ENCODE assay signal across 8 mouse cellular contexts in genomic region chr9:37347988-37348642, GRCm38 (mm10). TPM values are rescaled to one million over a fixed set of nuclear protein-coding genes. Genes with fewer than 3 reads are reported as not detected.
DNase-seq lines count a peak whose midpoint lies in the region; ATAC-seq and TF ChIP-seq lines count a peak whose summit lies in the region.

Gene Ccdc15 (minus strand): TSS chr9:37348432.

- H3K9me3 ChIP-seq in hindbrain, postnatal 0 days (ENCODE audit: low read length): no peaks in the 10 kb centered on the region

- peak within 1 kb of the TSS; percentile 55 for H3K9ac ChIP-seq in hindbrain, postnatal 0 days (replicated peaks; ENCODE audit: low read length)

- peak; percentile 98 for DNase-seq in ZHBTc4 (ENCODE audit: low read depth, low spot score)
- peak; percentile 98 for DNase-seq in gastrocnemius, adult 2 months
- peak; percentile 98 for DNase-seq in hindbrain, postnatal 0 days (ENCODE audit: low spot score)
- peak; percentile 96 to 97 for DNase-seq in left cerebral cortex, adult 2 months (ENCODE audit: extremely low spot score in 1 of 2, low spot score in 2 of 2)
- DNase-seq in right cerebral cortex, adult 2 months (ENCODE audit: low spot score in 2 of 2): peak; percentile 96 to 98
- peak; percentile 97 for DNase-seq in urinary bladder, postnatal 14 days (ENCODE audit: low spot score)

- 0 out of 2 replicates have a peak, but pooled peaks have one; percentile 11 for TF ChIP-seq CTCF in gastrocnemius, adult 2 months (IDR thresholded peaks at IDR 0.05)
- TF ChIP-seq CTCF in hindbrain, postnatal 0 days (IDR thresholded peaks at IDR 0.05; ENCODE audit: low read depth): peak; percentile 55
- no peak; the same call in 1 of the 2 replicates for TF ChIP-seq CTCF in left cerebral cortex, adult 2 months (IDR thresholded peaks at IDR 0.05)

- peak within 1 kb of the TSS; percentile 64 for H3K4me2 ChIP-seq in hindbrain, postnatal 0 days (ENCODE audit: low read depth, low read length)

- peak; percentile 96 for ATAC-seq in common myeloid progenitor, adult 5-6 weeks (replicated peaks; ENCODE audit: low read depth, poor library complexity, severe bottlenecking)
- peak; percentile 100 for ATAC-seq in hindbrain, postnatal 0 days
- ATAC-seq in megakaryocyte, adult 5-6 weeks (ENCODE audit: poor library complexity, severe bottlenecking): peak; percentile 95

- peak within 1 kb of the TSS; percentile 91 for H3K27ac ChIP-seq in gastrocnemius, adult 2 months
- H3K27ac ChIP-seq in hindbrain, postnatal 0 days: peak within 1 kb of the TSS; percentile 81
- H3K27ac ChIP-seq in left cerebral cortex, adult 2 months: peak within 1 kb of the TSS; percentile 98

- no peaks in the 10 kb centered on the region for H3K27me3 ChIP-seq in hindbrain, postnatal 0 days (ENCODE audit: insufficient read depth, low read length)

- H3K4me1 ChIP-seq in hindbrain, postnatal 0 days (ENCODE audit: insufficient read depth, low read length): peaks cover 4% of the 10 kb centered on the region; the same call in 1 of the 2 replicates

- intact Hi-C loops in gastrocnemius, adult 2 months (cut with DNase I): no loop called here
- intact Hi-C loops in left cerebral cortex, adult 2 months (cut with DNase I): no loop called here

- 1% methylated on average over 41 of the region's 41 CpGs for WGBS in hindbrain, postnatal 0 days

- H3K36me3 ChIP-seq in hindbrain, postnatal 0 days (ENCODE audit: insufficient read depth, low read length): no peaks in the 10 kb centered on the region

- peak within 1 kb of the TSS; percentile 91 for H3K4me3 ChIP-seq in gastrocnemius, adult 2 months
- H3K4me3 ChIP-seq in hindbrain, postnatal 0 days (ENCODE audit: low read length): peak within 1 kb of the TSS; percentile 52
- peak within 1 kb of the TSS; percentile 80 for H3K4me3 ChIP-seq in left cerebral cortex, adult 2 months

RNA-seq across cellular contexts. Expression of gene Ccdc15, which starts in this region (rescaled TPM):
- total RNA-seq in common myeloid progenitor, adult 5-6 weeks (2017): 18.6 and 24.2 TPM in 2 replicates
- 1 to 10 TPM; 1.7 to 1.8 TPM for total RNA-seq in gastrocnemius, adult 2 months (2021)
- 5.5 and 6.9 TPM in 2 replicates for total RNA-seq in hindbrain, postnatal 0 days (2014; rRNA removed)
- polyA plus RNA-seq in hindbrain, postnatal 0 days (2015; fragmentation: Nextera tagmentation; extraction: Ambion mirVana): 7.1 and 7.4 TPM in 2 replicates
- total RNA-seq in left cerebral cortex, adult 2 months (2021): 1 to 10 TPM; 1.9 to 2.5 TPM
- total RNA-seq in megakaryocyte, adult 5-6 weeks (2015): 6.0 and 9.2 TPM in 2 replicates
- total RNA-seq in megakaryocyte, adult 5-6 weeks (2017): 6.7 and 8.3 TPM in 2 replicates

Comparison
In these comparisons a context has a peak if more than half of its experiments do, and no peak if none do; other contexts are left out.
1. Peak in every context shown above with its lines: DNase-seq, ATAC-seq, H3K4me3 ChIP-seq and H3K27ac ChIP-seq.